Mouse (Mus musculus) spleen, adult 2 months (tissue): ENCODE measurements around the gene Acsbg1. TPM values are rescaled to one million over a fixed set of nuclear protein-coding genes. Genes with fewer than 3 reads are reported as not detected.
"Not testable (repeated sequence)": the region's sequence is repeated elsewhere in the genome, so short reads cannot be mapped to it uniquely, and the experiment has no call there.

Experiments
- DNase-seq, 2 experiments: peaks; one replicate each; pipeline versions ENCODE4 v3.0.0 to v3.0.0-alpha.2; 2012 to 2021; ENCODE audit warnings: low spot score in 2 of 2, low read depth in 1 of 2
- H3K27ac ChIP-seq: fragments of 200-500 bp; 2 replicates; pipeline ENCODE4 v1.5.1; 2012; ENCODE audit warnings: low read length, inconsistent platforms; ENCODE audit not compliant: insufficient read depth
- H3K27me3 ChIP-seq: fragments of 200-500 bp; 2 replicates; pipeline ENCODE4 v1.6.1; 2012; ENCODE audit warnings: mild to moderate bottlenecking, moderate library complexity, low read length, inconsistent platforms; ENCODE audit not compliant: control insufficient read depth, insufficient read depth
- H3K36me3 ChIP-seq: fragments of 200-500 bp; 2 replicates; pipeline ENCODE4 v1.6.1; 2012; ENCODE audit warnings: mild to moderate bottlenecking, low read length, inconsistent platforms; ENCODE audit not compliant: control insufficient read depth, insufficient read depth
- H3K4me1 ChIP-seq: fragments of 200-500 bp; 2 replicates; pipeline ENCODE4 v1.6.1; 2011; ENCODE audit warnings: inconsistent platforms; ENCODE audit not compliant: control insufficient read depth, insufficient read depth, insufficient read length
- H3K4me3 ChIP-seq: fragments of 200-500 bp; 2 replicates; pipeline ENCODE4 v1.5.1; 2011; ENCODE audit warnings: mild to moderate bottlenecking, inconsistent platforms; ENCODE audit not compliant: insufficient read depth, insufficient read length; ENCODE audit errors: extremely low read depth
- CTCF ChIP-seq: fragments of 200-500 bp; IDR thresholded peaks from 2 replicates; pipeline ENCODE4 v1.5.1; 2011; ENCODE audit warnings: mild to moderate bottlenecking, inconsistent platforms; ENCODE audit not compliant: insufficient read depth, insufficient read length, insufficient replicate concordance; ENCODE audit errors: extremely low read depth
- POLR2A ChIP-seq: fragments of 200-500 bp; IDR thresholded peaks from 2 replicates; pipeline ENCODE4 v1.6.1; 2011; ENCODE audit warnings: low read depth, low read length, inconsistent platforms
- WGBS: fragments of 180-500 bp; shearing (Covaris S2); methylation state at CpG from one replicate; pipeline ENCODE4 v1.1.7; 2018; 5-methylcytosine and 5-hydroxymethylcytosine counted together
- polyA plus RNA-seq: library from polyadenylated mRNA; depleted of rRNA; stranded (reverse); fragments of >200 nt; gene quantifications from 2 replicates; pipeline ENCODE4 v1.2.3, GENCODE M21; 2012

Gene Acsbg1
- polyA plus RNA-seq, 1 experiment, result 3.2 TPM

DNA sequence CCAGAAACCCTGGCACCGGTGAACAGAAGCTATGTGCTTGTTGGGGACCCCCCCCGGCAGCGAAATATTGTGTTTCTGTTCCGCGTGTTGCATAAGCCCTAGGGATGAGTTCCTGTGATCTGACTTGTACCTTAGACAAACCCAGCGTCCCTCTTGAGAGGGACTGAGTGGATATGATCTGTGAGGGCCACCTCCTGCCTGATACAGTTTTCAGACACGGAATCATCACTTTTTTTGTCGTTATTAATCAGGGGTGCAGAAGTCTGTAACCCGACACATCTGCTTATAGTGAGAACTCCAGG is 38.5 kb upstream of the Acsbg1 start:
- no peak for DNase-seq
- Histone ChIP-seq H3K27ac (no peak overlapping the region), H3K4me1 (peaks cover 4% of the 10 kb centered on the region), H3K27me3 (peaks cover 15% of the 10 kb centered on the region), H3K4me3 (peak overlapping the region; percentile 62), H3K36me3 (no peaks in the 10 kb centered on the region)
- WGBS, result 25% methylated on average over 9 of the region's 9 CpGs
- TF ChIP-seq POLR2A (no peak), CTCF (no peak)

DNA sequence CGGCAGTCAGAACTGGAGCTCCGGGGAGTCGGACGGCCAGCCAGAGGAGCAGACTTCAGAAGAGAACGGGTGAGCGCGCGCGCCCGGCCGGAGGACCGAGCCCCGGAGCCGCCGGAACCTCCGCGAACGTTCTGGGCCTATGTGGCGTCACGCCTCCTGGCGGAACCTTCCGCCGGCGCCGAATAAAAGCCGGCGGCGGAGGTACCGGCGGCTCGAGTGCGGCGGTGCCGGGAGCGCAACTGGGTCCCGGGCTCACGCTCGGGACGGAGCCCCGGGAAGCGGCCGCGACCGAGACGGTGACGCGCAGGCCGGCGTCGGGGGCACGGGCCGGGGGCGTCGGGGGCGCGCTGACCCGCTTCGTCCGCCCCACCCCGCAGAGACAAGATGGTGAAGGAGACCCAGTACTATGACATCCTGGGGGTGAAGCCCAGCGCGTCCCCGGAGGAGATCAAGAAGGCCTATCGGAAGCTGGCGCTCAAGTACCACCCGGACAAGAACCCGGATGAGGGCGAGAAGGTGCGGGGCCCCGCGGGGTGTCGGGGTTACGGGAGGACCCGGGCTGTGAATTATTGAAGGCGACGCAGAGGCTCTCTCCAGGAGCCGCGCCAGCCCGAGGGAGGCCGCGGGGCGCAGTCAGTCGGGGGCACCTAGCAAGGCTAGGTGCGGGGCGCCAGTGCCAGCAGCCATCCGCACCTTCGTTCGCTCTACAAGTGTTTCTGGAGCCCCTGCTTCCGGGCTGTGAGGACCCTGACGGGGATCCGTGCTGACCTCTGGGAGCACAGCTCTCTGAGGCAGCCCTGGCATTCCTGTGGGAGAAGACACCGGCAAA is 37.9 kb upstream of the Acsbg1 start:
- 1% methylated on average over 92 of the region's 92 CpGs for WGBS
- peak; percentile 28 for TF ChIP-seq POLR2A
- TF ChIP-seq CTCF, result no peak
- Histone ChIP-seq H3K27me3 (peaks cover 15% of the 10 kb centered on the region), H3K4me1 (peaks cover 4% of the 10 kb centered on the region), H3K36me3 (no peaks in the 10 kb centered on the region), H3K4me3 (peak overlapping the region; percentile 62), H3K27ac (peak overlapping the region; percentile 8; the same call in 1 of the 2 replicates)
- DNase-seq, result peak in 1 of 2 experiments; percentile 36

DNA sequence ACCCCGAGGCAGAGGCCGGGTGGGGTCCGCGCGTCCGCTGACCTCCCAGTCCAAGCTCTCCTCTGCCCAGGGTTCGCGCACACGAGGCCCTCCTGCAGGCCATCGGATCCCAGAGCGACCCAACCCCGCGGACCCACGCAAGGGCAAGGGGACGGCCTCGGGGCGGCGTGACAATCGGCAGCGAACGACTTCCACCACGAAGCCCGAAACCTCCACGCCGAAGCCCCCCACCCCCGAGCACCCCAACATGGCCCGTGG is 37.3 kb upstream of the Acsbg1 start:
- peak overlapping the region; percentile 13; the same call in 1 of the 2 replicates for H3K27ac ChIP-seq
- peak overlapping the region; percentile 62 for H3K4me3 ChIP-seq
- H3K36me3 ChIP-seq, result no peaks in the 10 kb centered on the region
- no peak for DNase-seq
- H3K27me3 ChIP-seq, result peaks cover 15% of the 10 kb centered on the region
- H3K4me1 ChIP-seq, result peaks cover 4% of the 10 kb centered on the region
- no peak for TF ChIP-seq CTCF
- TF ChIP-seq POLR2A, result no peak
- WGBS, result 12% methylated on average over 27 of the region's 27 CpGs

DNA sequence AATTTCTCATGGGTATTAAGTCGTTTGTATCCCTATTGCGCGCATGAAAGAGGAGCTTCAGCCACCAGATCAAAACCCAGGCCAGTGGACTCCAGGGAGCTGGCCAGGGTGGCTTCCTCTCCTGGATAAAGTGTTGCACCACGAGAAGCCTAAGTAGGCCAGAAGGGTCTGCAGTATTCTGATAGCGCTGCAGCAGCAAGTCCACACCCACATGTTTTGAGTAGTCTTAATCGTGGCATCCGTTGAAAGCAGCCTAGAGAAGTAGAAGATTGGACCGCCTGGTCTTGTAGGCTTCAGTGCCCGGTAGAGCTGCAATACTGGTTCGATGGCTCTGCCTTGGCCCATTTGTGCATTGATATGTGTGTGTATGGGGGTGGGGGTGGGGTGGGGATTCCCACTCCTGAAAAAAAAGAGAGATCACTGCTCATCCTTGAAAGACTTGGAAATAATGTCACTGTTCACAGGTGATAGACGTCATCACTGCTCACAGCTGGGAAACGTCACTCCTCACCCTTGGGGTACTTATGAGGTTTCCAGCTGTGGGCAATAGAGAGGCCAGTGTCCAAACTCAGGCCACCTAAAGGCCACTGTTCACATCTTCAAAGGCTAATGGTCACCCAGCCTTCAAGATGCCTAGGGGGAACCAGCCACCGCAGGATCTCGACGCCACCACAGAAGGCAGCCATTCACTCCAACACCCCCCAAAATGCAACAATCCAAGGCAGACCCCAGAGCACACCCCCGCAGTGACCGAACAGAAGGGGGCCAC is 36.8 kb upstream of the Acsbg1 start, which contains the start of gene Dnaja4:
TSS of gene Dnaja4 (plus strand) at position 556 of the 769 bp plus-strand sequence.
- TF ChIP-seq CTCF, result no peak
- DNase-seq, result no peak
- H3K4me3 ChIP-seq, result peak within 1 kb of the TSS; percentile 62
- peak within 1 kb of the TSS; percentile 13; the same call in 1 of the 2 replicates for H3K27ac ChIP-seq
- 71% methylated on average over 17 of the region's 17 CpGs for WGBS
- peaks cover 4% of the 10 kb centered on the region for H3K4me1 ChIP-seq
- H3K27me3 ChIP-seq, result peaks cover 15% of the 10 kb centered on the region
- H3K36me3 ChIP-seq, result no peaks in the 10 kb centered on the region

DNA sequence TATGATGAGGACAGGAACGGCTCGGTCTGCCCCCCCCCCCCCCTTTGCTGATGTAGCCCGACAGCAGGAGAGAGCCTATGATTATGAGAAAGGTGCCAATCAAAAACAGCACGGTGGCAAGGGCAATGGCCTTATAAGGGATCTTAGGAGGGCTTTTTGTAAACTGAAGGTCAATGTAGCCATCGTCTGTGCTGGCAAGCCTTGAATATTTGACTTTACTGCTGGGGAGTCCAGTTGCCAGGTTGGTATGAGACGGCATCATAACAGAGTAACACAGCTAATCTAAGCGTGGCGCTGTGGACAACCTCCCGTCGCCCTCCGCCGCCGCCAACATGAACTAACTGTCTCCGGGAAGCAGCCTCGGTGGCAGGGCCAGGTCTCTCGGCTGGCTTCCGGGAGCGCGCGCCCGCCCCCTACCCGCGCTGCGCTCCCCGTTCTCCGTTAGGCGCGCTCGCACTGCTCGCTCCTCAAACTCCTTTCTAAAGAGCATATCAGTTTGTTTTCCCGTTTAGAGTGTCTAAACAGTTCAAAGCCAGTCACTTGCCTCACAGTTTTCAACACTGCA is 29.7 kb upstream of the Acsbg1 start:
- not testable (repeated sequence) for DNase-seq, H3K27ac ChIP-seq, H3K4me1 ChIP-seq, H3K4me3 ChIP-seq, H3K27me3 ChIP-seq, H3K36me3 ChIP-seq
- WGBS, result 3% methylated on average over 31 of the region's 31 CpGs

DNA sequence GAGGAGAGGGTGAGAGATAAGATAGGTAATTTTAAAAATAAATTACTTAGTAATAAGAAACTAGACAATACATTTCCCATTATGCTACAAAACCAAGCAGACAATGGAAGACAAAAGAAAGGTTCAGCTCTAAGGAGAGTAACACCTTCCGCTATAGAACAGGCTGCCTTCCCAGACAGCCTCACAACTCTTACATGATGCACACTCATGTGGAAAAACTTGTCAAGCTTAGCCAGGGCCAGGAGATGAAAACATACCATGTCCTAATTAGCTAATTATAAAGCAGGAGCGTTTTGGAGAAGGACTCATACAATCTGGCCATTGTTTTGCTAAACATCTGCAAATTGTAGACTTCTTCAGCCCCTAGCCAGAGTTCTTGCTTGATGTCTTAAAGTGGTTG is 29.0 kb upstream of the Acsbg1 start:
- not testable (repeated sequence) for H3K4me3 ChIP-seq, H3K27ac ChIP-seq, H3K27me3 ChIP-seq, DNase-seq, H3K4me1 ChIP-seq, H3K36me3 ChIP-seq
- 84% methylated on average over 2 of the region's 2 CpGs for WGBS

DNA sequence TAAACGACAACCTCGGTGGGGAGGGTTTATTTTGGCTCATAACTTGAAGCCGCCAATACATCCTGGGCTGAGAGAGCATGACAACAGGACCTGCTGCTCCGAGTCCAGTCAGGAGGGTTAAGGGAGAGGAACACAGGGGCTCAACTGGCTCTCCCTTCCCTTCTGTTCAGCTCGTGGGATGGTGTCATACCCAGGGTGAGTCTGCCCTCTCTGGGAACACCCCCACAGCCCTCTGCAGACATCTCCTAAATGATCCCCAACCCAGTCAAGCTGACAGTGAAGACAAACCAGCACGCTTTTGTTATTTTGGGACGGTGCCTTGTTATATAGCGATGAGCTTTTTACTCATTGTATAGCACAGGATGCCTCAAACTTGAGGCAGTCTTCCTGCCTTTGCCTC is 27.8 kb upstream of the Acsbg1 start:
- Histone ChIP-seq H3K36me3 (no peaks in the 10 kb centered on the region), H3K27me3 (no peaks in the 10 kb centered on the region), H3K27ac (no peak overlapping the region), H3K4me1 (no peaks in the 10 kb centered on the region), H3K4me3 (no peak overlapping the region)
- no peak for DNase-seq
- WGBS, result 71% methylated on average over 8 of the region's 8 CpGs
- TF ChIP-seq CTCF (no peak), POLR2A (no peak)
